Mouse (Mus musculus) layer of hippocampus, postnatal 25 days (tissue): ENCODE results near the gene Gna12. TPM values are rescaled to one million over a fixed set of nuclear protein-coding genes. Genes with fewer than 3 reads are reported as not detected.
A peak's percentile ranks its signal among the peaks of the same experiment; 100 is the strongest.

Experiments
- DNase-seq, 2 experiments: peaks; one replicate each; pipeline ENCODE4 v3.0.0; 2022; ENCODE audit warnings: mixed read lengths in 2 of 2, low spot score in 1 of 2; ENCODE audit errors: extremely low spot score in 1 of 2
- total RNA-seq, 2 experiments: library from RNA; stranded (reverse); gene quantifications; 2 replicates each; pipeline ENCODE4 v1.2.3; 2021

Gna12 gene
- total RNA-seq, 2 experiments from 2014 or later = 101 to 111 TPM

DNA sequence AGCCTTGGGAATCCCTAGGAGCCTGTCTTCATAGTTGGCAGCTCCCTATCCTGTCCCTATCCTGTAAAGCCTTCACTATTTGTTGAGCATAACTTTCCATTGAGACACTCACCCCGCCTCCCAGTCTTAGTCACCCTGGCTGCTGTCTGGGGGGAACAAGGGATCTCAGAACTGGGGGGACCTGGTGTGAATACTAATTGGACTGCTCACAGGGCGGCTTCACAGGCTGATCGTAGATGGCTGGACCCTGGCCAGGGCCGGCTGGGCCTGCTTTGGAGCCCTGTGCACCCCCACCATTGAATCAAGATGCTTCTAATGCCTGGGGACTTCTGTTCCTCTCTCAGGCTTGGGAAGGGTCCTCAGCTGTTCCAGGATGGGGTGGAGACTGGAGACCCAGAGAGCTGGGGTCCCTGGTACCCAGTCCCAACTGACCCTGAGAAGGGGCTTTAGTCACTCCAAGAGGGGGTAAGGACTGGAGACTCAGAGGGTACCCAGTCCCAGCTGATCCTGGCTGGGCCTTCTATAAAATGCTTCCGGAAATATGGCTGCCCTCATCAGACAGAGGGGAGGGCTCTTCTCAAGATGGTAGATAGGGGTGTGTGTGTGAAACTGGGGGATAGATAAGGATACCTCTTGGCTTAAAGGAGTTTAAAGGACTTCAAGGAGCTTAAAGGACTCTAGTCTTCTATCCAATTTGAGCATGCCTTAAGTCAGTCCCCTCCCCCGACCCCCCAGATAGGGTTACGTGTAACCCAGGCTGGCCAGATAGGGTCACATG lies 104.0 kb downstream of the Gna12 start:
- peak in 1 of 2 experiments; percentile 54 for DNase-seq

DNA sequence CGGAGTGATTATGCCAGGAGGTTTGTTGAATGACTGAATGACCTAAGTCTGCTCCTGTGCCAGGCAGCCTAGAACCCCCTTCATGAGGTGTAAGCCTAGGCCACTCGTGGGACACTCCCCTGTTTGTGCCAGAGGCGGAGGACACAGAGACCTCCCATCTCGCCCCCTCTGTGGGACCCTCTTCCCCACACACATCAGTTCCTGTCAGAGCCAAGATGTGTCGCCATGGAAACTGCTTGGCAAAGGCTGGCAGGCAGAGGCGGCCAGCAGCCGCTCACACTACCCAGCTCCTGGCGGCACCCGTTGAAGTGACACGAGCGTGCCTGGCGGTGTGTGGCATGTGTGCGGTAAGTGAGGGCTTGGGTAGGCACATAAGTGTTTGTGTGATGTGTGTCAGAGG lies 106.4 kb downstream of the Gna12 start, which contains the start of gene Amz1:
TSS of gene Amz1 (plus strand) at position 306 of the 400 bp plus-strand sequence.
- DNase-seq = peak; percentile 47 to 55

DNA sequence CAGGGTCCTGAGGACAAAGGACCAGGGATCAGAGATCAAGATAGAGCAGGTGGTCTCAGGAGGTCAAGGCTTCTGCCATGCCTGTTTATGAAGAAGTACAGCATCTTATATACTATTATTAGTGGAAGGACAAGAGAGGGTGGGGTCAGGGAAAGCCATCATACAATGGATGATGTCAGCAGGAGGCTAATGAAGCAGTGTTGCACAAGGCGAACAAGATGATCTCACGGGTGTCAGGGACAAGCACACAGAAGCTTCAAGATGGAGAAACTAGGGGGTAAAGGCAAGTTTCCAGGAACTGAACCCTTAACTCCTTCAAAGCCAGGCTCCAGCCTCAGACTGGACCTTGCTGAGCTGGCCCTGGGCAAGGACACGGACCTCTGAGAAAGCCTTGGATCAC lies 108.1 kb downstream of the Gna12 start:
- DNase-seq = no peak

DNA sequence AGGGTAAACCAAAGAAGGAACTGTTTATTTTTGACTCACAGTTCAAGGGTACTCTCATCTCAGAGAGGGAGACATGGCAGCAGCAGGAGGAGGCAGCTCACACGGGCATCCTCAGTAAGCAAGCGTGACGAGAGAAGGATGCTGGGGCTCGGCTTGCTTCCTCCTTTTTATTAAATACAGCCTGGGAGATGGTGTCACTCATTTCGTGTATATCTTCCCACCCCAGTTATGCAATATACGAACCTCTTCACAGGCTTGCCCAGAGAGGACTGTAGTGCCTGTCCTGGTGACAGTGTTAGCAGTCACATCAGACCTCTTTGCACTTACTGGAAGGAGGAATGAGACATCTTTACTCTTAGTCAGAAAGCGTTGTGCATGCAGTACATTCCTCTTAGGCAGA lies 109.5 kb downstream of the Gna12 start:
- no peak for DNase-seq

DNA sequence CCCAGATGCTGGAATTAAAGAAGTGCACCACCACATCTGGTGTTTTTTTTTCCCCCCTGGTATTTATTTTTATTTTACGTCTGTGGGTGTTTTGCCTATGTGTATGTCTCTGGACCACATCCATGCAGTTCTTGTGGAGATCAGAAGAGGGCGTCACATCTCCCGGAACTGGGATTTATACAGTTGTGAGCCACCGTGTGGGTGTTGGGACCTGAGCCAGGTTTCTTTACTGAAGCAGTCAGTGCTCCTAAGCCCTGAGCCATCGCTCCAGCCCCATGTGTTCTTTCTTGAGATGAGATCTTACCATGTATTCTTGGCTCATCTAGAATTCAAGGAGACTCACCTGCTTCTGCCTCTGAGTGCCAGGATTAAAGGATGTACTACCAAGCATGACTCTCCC lies 119.2 kb downstream of the Gna12 start:
- no peak for DNase-seq

DNA sequence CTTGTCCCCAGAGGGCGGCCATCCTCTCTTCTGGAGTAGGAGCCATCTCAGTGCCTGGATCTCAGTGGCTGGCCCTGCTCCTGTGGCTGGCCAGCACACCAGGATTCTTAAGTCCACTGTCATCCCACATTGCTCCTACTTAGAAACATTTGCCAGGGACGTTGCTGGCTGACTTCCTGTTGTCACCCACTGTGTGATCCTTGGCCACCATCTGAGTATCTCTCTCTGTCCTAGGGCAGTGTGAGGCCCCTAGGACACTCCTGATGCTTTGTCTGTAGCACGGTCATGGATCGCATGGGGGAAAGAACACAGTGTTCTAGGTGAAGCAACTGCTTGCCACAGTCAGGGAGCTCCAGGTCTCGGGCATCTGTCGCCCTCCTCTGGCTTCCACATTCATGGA lies 119.9 kb downstream of the Gna12 start:
- no peak for DNase-seq

Other genes with a start within 250 kb of the Gna12 start
- 10 to 100 TPM; 20.0 to 29.8 TPM for gene Lfng, start 223.1 kb downstream of the Gna12 start, total RNA-seq
- 100 to 1,000 TPM; 247 to 262 TPM for gene Ttyh3, start 181.4 kb downstream of the Gna12 start, total RNA-seq
- 10 to 100 TPM; 38.5 to 60.6 TPM for gene Iqce, start 128.1 kb downstream of the Gna12 start, total RNA-seq
- gene Brat1, start 125.4 kb downstream of the Gna12 start, total RNA-seq = 10 to 100 TPM; 20.5 to 24.4 TPM
- gene Amz1, start 106.3 kb downstream of the Gna12 start, total RNA-seq = 10 to 100 TPM; 16.0 to 16.5 TPM
- gene Card11, start 170.2 kb upstream of the Gna12 start, total RNA-seq = under 1 TPM; 0.15 to 0.21 TPM